Mouse (Mus musculus) embryonic facial prominence, embryonic 13.5 days (tissue): ENCODE measurements at regions not wholly inside any gene's neighbourhood (a gene's known extent, or its start where the extent isn't known, plus 50 kb on each side); places are given as distances from the start of the nearest gene placed in this dataset.

Source experiments
- ATAC-seq: fragments of 200-750 bp; cut with Nextera tagmentation; 2 replicates; pipeline ENCODE4 v1.8.0; 2017; ENCODE audit warnings: low read depth; ENCODE audit not compliant: insufficient number of reproducible peaks, insufficient read depth, low FRiP score, low TSS enrichment
- H3K27ac ChIP-seq: fragments of 300-500 bp; sonication (generic); 2 replicates; pipeline ENCODE4 v1.5.1; 2015; ENCODE audit warnings: moderate library complexity, mild to moderate bottlenecking, inconsistent platforms
- H3K27me3 ChIP-seq: fragments of 300-500 bp; sonication (generic); 2 replicates; pipeline ENCODE4 v1.6.1; 2015; ENCODE audit warnings: mild to moderate bottlenecking, inconsistent platforms
- H3K36me3 ChIP-seq: fragments of 300-500 bp; sonication (generic); 2 replicates; pipeline ENCODE4 v1.6.1; 2015; ENCODE audit warnings: mild to moderate bottlenecking, inconsistent platforms
- H3K4me1 ChIP-seq: fragments of 300-500 bp; sonication (generic); 2 replicates; pipeline ENCODE4 v1.6.1; 2015; ENCODE audit warnings: inconsistent platforms
- H3K4me2 ChIP-seq: fragments of 300-500 bp; sonication (generic); 2 replicates; pipeline ENCODE4 v1.6.1; 2015; ENCODE audit warnings: moderate library complexity, mild to moderate bottlenecking, inconsistent platforms
- H3K4me3 ChIP-seq: fragments of 300-500 bp; sonication (generic); 2 replicates; pipeline ENCODE4 v1.5.1; 2015; ENCODE audit warnings: mild to moderate bottlenecking, inconsistent platforms
- H3K9ac ChIP-seq: fragments of 300-500 bp; sonication (generic); 2 replicates; pipeline ENCODE4 v1.6.1; 2015; ENCODE audit warnings: mild to moderate bottlenecking, inconsistent platforms
- H3K9me3 ChIP-seq: fragments of 300-500 bp; sonication (generic); 2 replicates; pipeline ENCODE4 v1.6.1; 2016; ENCODE audit warnings: inconsistent platforms
- WGBS: fragments of 180-500 bp; shearing (Covaris S2); methylation state at CpG from one replicate; pipeline ENCODE4 v1.1.7; 2015; ENCODE audit warnings: mixed read lengths; 5-methylcytosine and 5-hydroxymethylcytosine counted together

GRCm38 (mm10) chr1:90409236-90409635, 193.5 kb upstream of the Cops8 start:
- Histone ChIP-seq H3K4me2 (no peak overlapping the region), H3K9ac (no peak overlapping the region), H3K36me3 (no peaks in the 10 kb centered on the region), H3K9me3 (no peaks in the 10 kb centered on the region), H3K27ac (no peak overlapping the region), H3K27me3 (no peaks in the 10 kb centered on the region), H3K4me3 (no peak overlapping the region), H3K4me1 (peaks cover 16% of the 10 kb centered on the region)
- 88% methylated on average over 3 of the region's 3 CpGs for WGBS
- ATAC-seq = no peak

GRCm38 (mm10) chr1:90412511-90413045, 190.2 kb upstream of the Cops8 start:
- no peaks in the 10 kb centered on the region for H3K27me3 ChIP-seq
- no peak for ATAC-seq
- no peak overlapping the region for H3K4me2 ChIP-seq
- 52% methylated on average over 9 of the region's 9 CpGs for WGBS
- H3K4me1 ChIP-seq = peaks cover 3% of the 10 kb centered on the region; the same call in 1 of the 2 replicates
- H3K9ac ChIP-seq = no peak overlapping the region
- no peaks in the 10 kb centered on the region for H3K9me3 ChIP-seq
- H3K4me3 ChIP-seq = no peak overlapping the region
- no peak overlapping the region for H3K27ac ChIP-seq
- H3K36me3 ChIP-seq = no peaks in the 10 kb centered on the region

- no peak overlapping the region for H3K27ac ChIP-seq
- no peak overlapping the region for H3K9ac ChIP-seq
- no peak for ATAC-seq
- no peak overlapping the region for H3K4me3 ChIP-seq
- 93% methylated on average over 4 of the region's 4 CpGs for WGBS
- 0 out of 2 replicates have a peak, but pooled peaks cover 3% of the 10 kb centered on the region for H3K4me1 ChIP-seq
- no peaks in the 10 kb centered on the region for H3K9me3 ChIP-seq
- no peaks in the 10 kb centered on the region for H3K27me3 ChIP-seq
- no peak overlapping the region for H3K4me2 ChIP-seq
- no peaks in the 10 kb centered on the region for H3K36me3 ChIP-seq
These were observed 188.0 kb upstream of the Cops8 start for GRCm38 (mm10) chr1:90414751-90415150.

DNA sequence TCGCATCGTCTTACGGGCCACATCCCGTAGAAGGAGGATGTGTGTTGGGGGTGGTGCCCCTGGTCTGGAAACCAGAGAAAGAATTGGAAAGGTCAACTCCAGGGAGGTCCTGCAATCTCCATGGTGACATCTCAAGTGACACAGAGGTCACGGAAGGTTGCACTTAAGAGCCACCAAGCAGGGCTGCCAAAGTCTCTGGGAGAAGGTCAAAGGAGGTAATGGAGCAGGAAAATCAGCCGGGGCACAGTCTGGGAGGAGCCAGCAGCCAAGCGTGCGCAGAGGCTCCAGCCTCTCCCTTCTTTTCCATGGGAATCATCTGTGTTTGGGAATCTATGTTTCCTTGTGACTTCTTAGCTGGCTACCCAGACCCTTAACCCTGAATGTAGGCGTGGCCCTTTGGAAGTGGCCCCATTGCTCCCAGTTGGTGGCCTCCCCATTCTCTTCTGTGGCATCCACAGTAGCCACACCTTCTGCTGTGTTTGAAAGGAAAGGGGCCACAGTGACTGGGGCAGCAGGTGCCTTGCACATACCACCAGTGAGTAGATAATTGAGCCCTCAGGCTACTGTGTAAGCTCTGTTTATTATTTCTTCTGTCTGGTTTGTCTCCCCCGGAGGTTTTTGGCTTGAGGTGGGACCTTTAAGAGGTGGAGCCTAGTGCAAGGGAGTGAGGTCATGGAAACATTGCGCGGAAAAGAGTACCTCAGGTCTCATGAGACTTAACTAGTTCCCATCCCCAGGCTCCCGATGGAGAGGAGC, 178.5 kb upstream of the Cops8 start:
- H3K27me3 ChIP-seq = no peaks in the 10 kb centered on the region; the same call in 1 of the 2 replicates
- H3K4me2 ChIP-seq = no peak overlapping the region
- no peaks in the 10 kb centered on the region for H3K36me3 ChIP-seq
- H3K9me3 ChIP-seq = no peaks in the 10 kb centered on the region
- peaks cover 31% of the 10 kb centered on the region for H3K4me1 ChIP-seq
- no peak overlapping the region for H3K27ac ChIP-seq
- WGBS = 18% methylated on average over 13 of the region's 13 CpGs
- no peak for ATAC-seq
- no peak overlapping the region for H3K9ac ChIP-seq
- H3K4me3 ChIP-seq = no peak overlapping the region

DNA sequence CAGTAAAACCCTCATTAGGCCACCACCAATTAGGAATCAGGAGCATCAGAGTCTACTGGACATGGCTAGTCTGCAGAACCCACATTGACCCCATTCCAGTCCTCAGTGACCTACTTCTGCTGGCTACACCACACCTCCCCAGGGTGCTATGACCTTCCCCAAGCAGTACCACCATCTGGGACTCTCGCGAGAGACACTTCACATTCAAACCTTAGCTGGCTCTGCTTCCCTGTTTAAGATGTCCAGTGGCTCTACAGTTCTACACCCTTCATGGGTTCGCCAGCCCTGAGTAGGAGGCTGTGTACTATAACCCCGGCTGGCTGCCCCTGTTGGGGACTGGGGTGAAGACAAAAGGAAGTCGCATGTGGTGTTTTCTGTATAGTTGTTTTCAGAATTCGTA, 174.4 kb upstream of the Cops8 start:
- no peaks in the 10 kb centered on the region for H3K9me3 ChIP-seq
- WGBS = 86% methylated on average over 6 of the region's 6 CpGs
- no peak overlapping the region; the same call in 1 of the 2 replicates for H3K27ac ChIP-seq
- no peak overlapping the region for H3K4me3 ChIP-seq
- no peak overlapping the region for H3K4me2 ChIP-seq
- peaks cover 59% of the 10 kb centered on the region for H3K4me1 ChIP-seq
- ATAC-seq = no peak
- no peaks in the 10 kb centered on the region for H3K36me3 ChIP-seq
- H3K9ac ChIP-seq = no peak overlapping the region
- H3K27me3 ChIP-seq = no peaks in the 10 kb centered on the region; the same call in 1 of the 2 replicates

DNA sequence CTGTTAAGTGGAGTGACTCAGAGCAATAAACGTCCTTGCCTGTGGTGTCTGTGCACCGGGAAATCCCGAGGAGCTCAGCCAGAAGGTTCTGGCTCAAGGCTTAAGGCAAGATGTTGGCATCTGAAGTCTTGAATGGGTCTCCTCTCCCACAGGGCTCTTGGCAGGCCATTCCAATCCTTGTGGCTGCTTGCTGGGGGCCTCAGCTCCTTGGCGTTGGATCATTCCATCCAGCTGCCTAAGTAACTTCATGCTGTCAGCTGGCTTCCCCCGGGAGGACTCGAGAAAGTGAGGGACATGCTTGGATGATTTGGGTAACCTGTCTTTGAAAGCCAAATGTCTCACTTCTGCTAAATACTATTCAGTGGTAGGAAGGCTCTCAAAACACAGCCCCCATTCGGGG, 174.0 kb upstream of the Cops8 start:
- H3K36me3 ChIP-seq = no peaks in the 10 kb centered on the region
- no peak overlapping the region for H3K4me2 ChIP-seq
- WGBS = 71% methylated on average over 7 of the region's 7 CpGs
- H3K9ac ChIP-seq = no peak overlapping the region
- H3K4me1 ChIP-seq = peaks cover 64% of the 10 kb centered on the region
- H3K27me3 ChIP-seq = no peaks in the 10 kb centered on the region; the same call in 1 of the 2 replicates
- 0 out of 2 replicates have a peak overlapping the region, but pooled peaks have one; percentile 78 for H3K27ac ChIP-seq
- no peak for ATAC-seq
- H3K4me3 ChIP-seq = no peak overlapping the region
- H3K9me3 ChIP-seq = no peaks in the 10 kb centered on the region

DNA sequence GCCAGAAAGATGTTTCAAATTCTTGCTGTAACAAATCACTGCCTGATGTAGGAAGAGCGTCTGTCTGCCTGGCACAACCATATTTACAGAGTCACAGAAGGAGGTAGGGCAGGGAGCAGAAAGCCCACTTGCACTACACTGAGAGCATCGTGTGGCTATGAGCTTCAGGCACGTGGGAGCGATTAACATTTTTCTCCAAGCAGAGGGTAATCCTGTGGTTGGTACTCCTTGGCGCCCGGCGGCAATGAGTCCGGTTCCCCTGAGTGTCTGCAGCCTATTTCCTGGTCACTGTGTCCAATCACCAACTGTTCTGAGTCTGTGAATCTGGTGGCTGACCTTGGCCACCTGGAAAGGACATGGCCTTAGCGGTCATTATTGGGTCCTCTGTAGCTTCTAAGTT, 172.3 kb upstream of the Cops8 start:
- no peaks in the 10 kb centered on the region for H3K36me3 ChIP-seq
- H3K9ac ChIP-seq = no peak overlapping the region
- H3K9me3 ChIP-seq = no peaks in the 10 kb centered on the region
- ATAC-seq = no peak
- H3K27me3 ChIP-seq = no peaks in the 10 kb centered on the region
- H3K4me1 ChIP-seq = peaks cover 69% of the 10 kb centered on the region
- peak overlapping the region; percentile 78 for H3K27ac ChIP-seq
- no peak overlapping the region for H3K4me3 ChIP-seq
- no peak overlapping the region for H3K4me2 ChIP-seq
- WGBS = 20% methylated on average over 9 of the region's 9 CpGs

GRCm38 (mm10) chr1:90431783-90432182, 171.0 kb upstream of the Cops8 start:
- H3K36me3 ChIP-seq = no peaks in the 10 kb centered on the region
- peaks cover 69% of the 10 kb centered on the region for H3K4me1 ChIP-seq
- H3K4me2 ChIP-seq = no peak overlapping the region
- no peak overlapping the region for H3K4me3 ChIP-seq
- no peaks in the 10 kb centered on the region for H3K27me3 ChIP-seq
- no peaks in the 10 kb centered on the region for H3K9me3 ChIP-seq
- H3K9ac ChIP-seq = no peak overlapping the region
- no peak overlapping the region for H3K27ac ChIP-seq
- 69% methylated on average over 6 of the region's 6 CpGs for WGBS
- no peak for ATAC-seq

- H3K4me1 ChIP-seq = peaks cover 56% of the 10 kb centered on the region
- ATAC-seq = no peak
These were observed 168.9 kb upstream of the Cops8 start for GRCm38 (mm10) chr1:90433911-90434310.

DNA sequence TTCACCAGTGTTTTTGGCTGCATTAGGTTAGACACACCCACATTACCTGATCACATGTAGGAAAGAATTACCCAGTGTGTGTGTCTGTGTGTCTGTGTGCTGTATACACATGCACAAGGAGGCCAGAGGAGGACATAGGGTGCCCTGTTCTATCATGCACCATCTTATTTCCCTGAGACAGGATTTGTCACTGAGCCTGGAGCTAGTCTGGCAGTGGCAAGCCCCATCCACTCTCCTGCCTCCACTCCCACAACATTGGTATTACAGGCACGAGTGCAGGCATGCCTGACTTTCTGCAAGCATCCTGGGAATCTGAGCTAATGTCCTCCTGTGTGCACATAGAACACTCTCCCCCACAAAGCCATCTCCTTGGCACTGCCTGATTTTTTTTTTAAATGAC, 162.1 kb upstream of the Cops8 start:
- Histone ChIP-seq H3K36me3 (no peaks in the 10 kb centered on the region), H3K9ac (no peak overlapping the region), H3K4me1 (peaks cover 55% of the 10 kb centered on the region), H3K4me2 (no peak overlapping the region), H3K4me3 (no peak overlapping the region), H3K9me3 (no peaks in the 10 kb centered on the region), H3K27ac (peak overlapping the region; percentile 80), H3K27me3 (no peaks in the 10 kb centered on the region)
- WGBS = 19% methylated on average over 1 of the region's 1 CpGs
- peak; percentile 56; the same call in 1 of the 2 replicates for ATAC-seq

More at GRCm38 (mm10) chr1:90433911-90434310, 168.9 kb upstream of the Cops8 start:
- Histone ChIP-seq H3K4me2 (peak overlapping the region; percentile 1; the same call in 1 of the 2 replicates), H3K27ac (peak overlapping the region; percentile 78), H3K27me3 (no peaks in the 10 kb centered on the region), H3K9me3 (no peaks in the 10 kb centered on the region), H3K9ac (no peak overlapping the region), H3K4me3 (no peak overlapping the region), H3K36me3 (no peaks in the 10 kb centered on the region)
- WGBS = 22% methylated on average over 5 of the region's 5 CpGs

DNA sequence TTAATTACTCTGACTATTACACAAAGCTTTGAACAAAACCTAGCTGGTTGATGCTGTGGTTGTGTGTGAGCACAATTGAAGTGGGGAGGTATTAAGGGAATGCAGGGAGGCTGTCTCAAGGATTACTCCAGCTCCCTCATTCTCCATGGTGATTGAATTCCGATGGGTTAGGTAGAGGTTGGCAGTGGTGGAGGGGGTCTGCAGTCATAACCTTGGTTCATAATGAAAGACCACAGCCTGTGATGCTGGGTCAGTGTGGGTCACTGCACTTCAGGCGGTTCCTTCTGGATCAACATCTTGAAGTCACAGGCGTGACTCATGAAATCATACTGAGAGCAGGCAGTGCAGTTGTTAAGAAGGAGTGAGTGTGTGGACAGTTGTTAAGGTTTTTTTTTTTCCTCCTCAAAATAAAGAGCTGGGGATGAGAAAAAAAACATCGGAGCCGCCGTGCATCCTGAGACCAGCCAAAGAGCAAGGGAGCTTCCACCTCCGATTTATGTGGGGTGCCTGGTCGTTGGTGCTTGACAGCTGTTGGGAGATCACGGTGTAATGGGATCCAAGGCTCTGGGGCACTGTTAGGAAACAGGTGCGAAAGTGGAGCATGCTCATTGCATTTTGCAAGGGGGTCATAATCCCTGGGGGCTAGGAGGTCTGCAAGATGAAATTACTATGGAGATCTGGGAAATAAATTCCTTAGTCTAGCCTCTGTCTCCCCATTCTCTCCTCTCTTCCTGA, 161.5 kb upstream of the Cops8 start:
- H3K27ac ChIP-seq = peak overlapping the region; percentile 80
- no peak overlapping the region for H3K4me2 ChIP-seq
- H3K27me3 ChIP-seq = no peaks in the 10 kb centered on the region
- no peak for ATAC-seq
- 40% methylated on average over 10 of the region's 10 CpGs for WGBS
- no peak overlapping the region for H3K9ac ChIP-seq
- no peak overlapping the region for H3K4me3 ChIP-seq
- H3K4me1 ChIP-seq = peaks cover 55% of the 10 kb centered on the region
- H3K36me3 ChIP-seq = no peaks in the 10 kb centered on the region
- H3K9me3 ChIP-seq = no peaks in the 10 kb centered on the region
